Mouse (Mus musculus) embryonic fibroblast, embryonic 13.5 days (primary cell): ENCODE results near the gene Mtch2.

Experiments
- CTCF ChIP-seq: IDR thresholded peaks from 2 replicates; pipeline ENCODE4 v1.5.1; 2011; ENCODE audit warnings: mild to moderate bottlenecking, control low read depth, low read length, moderate library complexity, borderline replicate concordance; ENCODE audit not compliant: insufficient read depth
- POLR2A ChIP-seq: IDR thresholded peaks from 2 replicates; pipeline ENCODE4 v1.6.1; 2011; ENCODE audit warnings: low read depth, mild to moderate bottlenecking, control low read depth, low read length, moderate library complexity

GRCm38 (mm10) chr2:90833502-90833901, 13.5 kb upstream of the Mtch2 start:
- TF ChIP-seq CTCF = no peak
- no peak for TF ChIP-seq POLR2A
